Mouse (Mus musculus) liver, postnatal 0 days (tissue): ENCODE measurements around the gene Fermt3. TPM values are rescaled to one million over a fixed set of nuclear protein-coding genes. Genes with fewer than 3 reads are reported as not detected.

Experiments
- ATAC-seq: fragments of 200-750 bp; cut with Nextera tagmentation; 2 replicates; pipeline ENCODE4 v1.8.0; 2017; ENCODE audit warnings: mild to moderate bottlenecking, moderate library complexity
- DNase-seq: peaks from one replicate; pipeline ENCODE4 v3.0.0-alpha.2; 2016
- H3K27ac ChIP-seq: fragments of 300-500 bp; sonication (generic); 2 replicates; pipeline ENCODE4 v1.5.1; 2014; ENCODE audit warnings: antibody characterized with exemption, moderate library complexity, mild to moderate bottlenecking, low read depth
- H3K27me3 ChIP-seq: fragments of 300-500 bp; sonication (generic); 2 replicates; pipeline ENCODE4 v1.6.1; 2014; ENCODE audit warnings: low read length, control low read depth, mixed read lengths; ENCODE audit not compliant: insufficient read depth
- H3K36me3 ChIP-seq: fragments of 300-500 bp; sonication (generic); replicated peaks from 2 replicates; pipeline ENCODE4 v1.6.1; 2014; ENCODE audit warnings: mild to moderate bottlenecking, control low read depth, low read length, moderate library complexity, mixed read lengths; ENCODE audit not compliant: insufficient read depth
- H3K4me1 ChIP-seq: fragments of 300-500 bp; sonication (generic); 2 replicates; pipeline ENCODE4 v1.6.1; 2014; ENCODE audit warnings: antibody characterized with exemption, mild to moderate bottlenecking, control low read depth; ENCODE audit not compliant: insufficient read depth
- H3K4me2 ChIP-seq: fragments of 300-500 bp; sonication (generic); 2 replicates; pipeline ENCODE4 v1.6.1; 2014; ENCODE audit warnings: low read depth, mild to moderate bottlenecking, low read length, moderate library complexity, mixed read lengths
- H3K4me3 ChIP-seq: fragments of 300-500 bp; sonication (generic); 2 replicates; pipeline ENCODE4 v1.5.1; 2014; ENCODE audit warnings: low read depth, low read length
- H3K9ac ChIP-seq: fragments of 300-500 bp; sonication (generic); replicated peaks from 2 replicates; pipeline ENCODE4 v1.6.1; 2014; ENCODE audit warnings: mild to moderate bottlenecking, moderate library complexity
- H3K9me3 ChIP-seq: fragments of 300-500 bp; sonication (generic); 2 replicates; pipeline ENCODE4 v1.6.1; 2016; ENCODE audit warnings: mild to moderate bottlenecking, control low read depth, low read length, mixed read lengths
- CTCF ChIP-seq: sonication (generic); IDR thresholded peaks from 2 replicates; pipeline ENCODE4 v1.5.1; 2016; ENCODE audit warnings: antibody characterized with exemption, low read depth
- EP300 ChIP-seq: IDR thresholded peaks from 2 replicates; pipeline ENCODE4 v1.6.1; 2016; ENCODE audit warnings: antibody characterized with exemption, low read depth, mild to moderate bottlenecking
- WGBS: fragments of 180-500 bp; shearing (Covaris S2); extraction: QIAGEN DNeasy Blood & Tissue Kit; methylation state at CpG from one replicate; pipeline ENCODE4 v1.1.7; 2014; ENCODE audit not compliant: insufficient replicate concordance; 5-methylcytosine and 5-hydroxymethylcytosine counted together
- polyA plus RNA-seq: library from polyadenylated mRNA; unstranded; fragments of >200 nt; fragmentation: Nextera tagmentation; extraction: Ambion mirVana; gene quantifications from 2 replicates; pipeline ENCODE4 v1.2.1, GENCODE M21; 2015

The Fermt3 gene
- polyA plus RNA-seq, 1 experiment from 2014 or later: 70.2 TPM

DNA sequence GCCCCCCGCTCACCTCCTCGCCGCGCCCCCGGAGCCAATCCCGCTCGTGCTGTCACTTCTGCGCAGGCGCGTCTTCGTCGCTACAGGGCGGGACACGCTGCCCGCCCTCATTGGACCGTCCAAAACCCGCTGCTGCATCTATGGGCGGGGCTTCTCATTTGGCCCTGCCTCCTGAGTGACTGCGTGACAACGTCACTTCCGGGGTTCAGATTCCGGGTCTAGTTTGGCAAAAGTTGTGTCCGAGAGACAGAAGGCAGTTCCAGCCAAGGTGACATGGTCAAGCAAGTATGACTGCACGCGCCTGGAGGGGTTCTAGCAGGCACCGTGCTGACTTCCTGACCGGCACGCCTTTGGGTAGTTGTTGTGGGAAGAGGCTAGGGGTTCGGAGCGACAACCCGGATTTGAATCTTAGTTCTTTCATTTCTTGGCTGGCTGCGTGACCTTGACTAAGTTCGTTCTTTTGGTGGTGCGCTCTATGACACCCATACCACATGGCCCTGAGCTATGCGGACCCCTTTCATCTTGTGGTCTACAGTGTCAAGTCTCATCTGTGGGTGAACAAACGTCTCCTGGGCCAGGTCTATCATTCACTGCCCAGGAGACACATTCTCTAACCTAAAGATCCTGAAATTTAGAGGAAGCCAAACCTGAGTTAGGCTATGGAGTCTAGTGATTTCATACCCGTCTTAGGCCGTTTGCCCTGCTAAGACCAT is 38.7 kb downstream of the Fermt3 start, which contains the start of gene Fkbp2:
Gene Fkbp2, minus strand, starts transcription at position 121 of the 713 bp plus-strand sequence.
- Histone ChIP-seq H3K27ac (peak within 1 kb of the TSS; percentile 93), H3K27me3 (no peaks in the 10 kb centered on the region), H3K4me2 (peak within 1 kb of the TSS; percentile 95), H3K4me3 (peak within 1 kb of the TSS; percentile 75), H3K36me3 (peaks cover 23% of the 10 kb centered on the region), H3K4me1 (peaks cover 39% of the 10 kb centered on the region), H3K9me3 (no peaks in the 10 kb centered on the region), H3K9ac (peak within 1 kb of the TSS; percentile 70)
- DNase-seq (peak; percentile 99), ATAC-seq (peak; percentile 81)
- 1% methylated on average over 38 of the region's 38 CpGs for WGBS
- TF ChIP-seq CTCF (no peak), EP300 (no peak)

DNA sequence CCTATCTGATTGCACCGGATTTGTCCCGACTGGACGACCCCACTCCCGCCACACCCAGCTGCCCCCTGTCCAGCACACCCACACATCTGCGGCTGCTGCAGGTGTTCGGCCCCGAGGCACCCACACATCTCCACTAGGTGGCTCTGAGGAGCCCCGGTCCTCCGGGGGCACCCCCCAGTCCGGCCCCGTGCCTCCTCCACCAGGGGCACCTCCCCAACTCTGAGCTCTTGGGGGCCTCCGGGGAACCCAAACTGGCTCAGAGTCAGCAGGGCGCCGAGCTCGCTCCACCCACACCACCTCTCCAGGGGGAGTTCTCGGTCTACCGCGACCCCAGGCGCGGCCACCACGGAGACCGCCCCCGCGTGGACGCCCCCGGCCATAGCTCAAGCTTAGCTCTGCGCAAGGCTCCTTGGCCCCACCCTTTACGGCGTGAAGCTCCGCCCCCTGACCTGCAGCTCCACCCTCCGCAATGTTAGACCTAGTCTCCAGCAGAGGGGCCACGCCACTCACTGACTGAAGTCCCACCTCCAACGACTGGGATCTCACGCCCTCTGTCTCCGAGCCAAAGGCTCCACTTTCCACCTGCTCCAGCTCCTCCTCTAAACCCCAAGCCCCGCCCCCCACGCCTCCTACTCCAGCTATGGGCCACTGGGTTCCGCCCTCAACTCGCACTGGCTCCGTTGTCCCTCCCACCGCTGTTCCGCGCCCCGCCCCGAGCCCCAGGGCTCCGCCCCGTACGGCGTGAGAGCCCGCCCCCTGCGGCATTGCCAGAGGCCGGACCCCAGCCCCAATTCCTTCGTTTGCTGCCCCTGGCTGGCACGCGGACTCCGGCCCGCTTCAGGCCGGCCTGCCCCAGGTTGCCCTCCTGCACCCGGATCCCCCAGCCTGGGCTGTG is 39.5 kb downstream of the Fermt3 start:
- H3K36me3 ChIP-seq: peaks cover 20% of the 10 kb centered on the region
- no peaks in the 10 kb centered on the region for H3K9me3 ChIP-seq
- H3K27me3 ChIP-seq: no peaks in the 10 kb centered on the region
- DNase-seq (peak; percentile 100), ATAC-seq (peak; percentile 88)
- peak overlapping the region; percentile 95 for H3K4me2 ChIP-seq
- peak overlapping the region; percentile 93 for H3K27ac ChIP-seq
- peak overlapping the region; percentile 75 for H3K4me3 ChIP-seq
- under 1% methylated on average over 53 of the region's 59 CpGs for WGBS
- TF ChIP-seq EP300 (no peak), CTCF (peak; percentile 82)
- peaks cover 40% of the 10 kb centered on the region for H3K4me1 ChIP-seq
- peak overlapping the region; percentile 70 for H3K9ac ChIP-seq

DNA sequence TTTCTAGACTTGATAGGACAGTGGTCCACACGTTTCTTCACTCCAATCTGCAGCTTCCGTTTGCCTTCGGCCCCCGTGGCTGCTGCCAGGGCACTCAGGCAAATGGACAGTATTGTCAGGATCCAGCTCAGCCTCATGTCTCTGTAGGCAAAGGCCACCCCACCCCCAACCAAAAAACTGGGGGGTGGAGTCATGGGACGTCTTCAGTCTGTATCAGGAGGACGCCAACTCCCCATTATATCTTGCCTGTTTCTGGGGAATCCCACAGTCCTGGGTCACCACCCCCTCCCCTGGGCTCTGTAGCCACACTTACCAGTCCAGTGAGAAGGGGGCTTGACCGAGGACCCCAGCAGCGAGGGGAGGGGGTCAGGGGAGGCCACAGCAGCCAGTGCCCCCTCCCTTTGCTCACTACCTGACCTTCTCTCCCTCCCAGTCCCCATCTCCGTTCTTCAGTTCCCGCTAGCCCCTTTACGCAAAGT is 40.2 kb downstream of the Fermt3 start:
- TF ChIP-seq CTCF: no peak
- TF ChIP-seq EP300: no peak
- DNase-seq (peak; percentile 59), ATAC-seq (no peak)
- Histone ChIP-seq H3K27me3 (no peaks in the 10 kb centered on the region), H3K9ac (peak overlapping the region; percentile 68), H3K4me2 (peak overlapping the region; percentile 95), H3K9me3 (no peaks in the 10 kb centered on the region), H3K4me3 (peak overlapping the region; percentile 75), H3K27ac (peak overlapping the region; percentile 93), H3K36me3 (peaks cover 17% of the 10 kb centered on the region), H3K4me1 (peaks cover 41% of the 10 kb centered on the region)
- 9% methylated on average over 11 of the region's 11 CpGs for WGBS

DNA sequence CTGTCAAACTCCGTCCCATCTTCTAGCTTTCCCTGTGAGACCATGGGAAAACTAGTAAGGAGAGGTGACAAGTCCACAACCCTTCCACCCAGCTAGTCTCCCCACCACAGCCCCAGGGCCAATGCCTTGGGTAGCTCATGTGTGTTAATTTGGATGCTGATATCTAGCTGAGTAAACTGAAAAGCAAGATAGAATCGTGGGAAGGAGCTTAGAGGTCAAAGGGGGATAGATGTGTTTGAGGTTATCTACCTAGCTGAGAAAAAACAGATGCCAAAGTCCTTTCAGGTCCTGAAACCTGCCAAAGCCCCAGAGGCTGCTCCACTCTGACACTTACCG is 40.7 kb downstream of the Fermt3 start:
- no peak for ATAC-seq
- H3K9me3 ChIP-seq: no peaks in the 10 kb centered on the region
- peaks cover 13% of the 10 kb centered on the region for H3K36me3 ChIP-seq
- peak overlapping the region; percentile 95 for H3K4me2 ChIP-seq
- WGBS: 35% methylated on average over 3 of the region's 3 CpGs
- peak overlapping the region; percentile 68; the same call in 1 of the 2 replicates for H3K9ac ChIP-seq
- no peak for DNase-seq
- peaks cover 45% of the 10 kb centered on the region for H3K4me1 ChIP-seq
- no peaks in the 10 kb centered on the region for H3K27me3 ChIP-seq
- TF ChIP-seq EP300 (no peak), CTCF (no peak)
- peak overlapping the region; percentile 75 for H3K4me3 ChIP-seq
- peak overlapping the region; percentile 93 for H3K27ac ChIP-seq

DNA sequence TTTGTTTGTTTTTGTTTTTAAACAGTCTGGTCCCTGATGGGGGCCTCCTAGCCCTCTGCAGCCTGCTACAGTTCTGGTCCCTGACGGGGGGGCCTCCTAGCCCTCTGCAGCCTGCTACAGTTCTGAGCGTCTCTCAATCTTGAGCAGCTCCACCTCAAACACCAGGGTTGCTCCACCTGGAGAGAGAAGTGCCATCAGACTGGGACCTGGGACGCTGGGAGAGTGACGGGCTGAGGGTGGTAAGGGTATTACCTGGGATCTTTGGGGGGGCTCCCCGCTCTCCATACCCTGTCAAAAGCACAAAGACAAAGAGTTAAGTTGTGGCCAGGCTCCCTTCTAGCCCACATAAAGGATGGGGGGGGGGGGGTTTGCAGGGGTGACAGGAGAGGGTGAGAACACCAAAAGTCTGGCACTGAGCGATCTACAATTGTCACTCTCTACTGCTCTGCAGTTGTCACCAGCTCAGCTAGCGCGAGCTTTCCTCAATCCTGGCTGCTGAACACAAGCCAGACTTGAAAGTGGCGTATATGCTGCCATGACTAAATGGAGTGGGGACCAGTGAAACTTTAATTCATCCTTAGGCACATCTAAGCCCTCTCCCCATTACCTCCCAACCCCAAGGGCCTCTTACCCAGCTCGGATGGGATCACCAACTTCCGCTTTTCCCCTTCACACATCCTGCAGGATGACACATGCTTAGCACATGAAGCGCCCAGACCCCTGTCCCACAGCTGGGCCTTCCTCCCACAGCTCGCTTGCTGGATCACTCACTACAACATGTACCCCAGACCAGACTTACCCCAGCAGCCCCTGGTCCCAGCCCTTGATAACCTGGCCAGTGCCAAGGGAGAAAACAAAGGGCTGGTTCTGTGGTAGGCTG is 41.3 kb downstream of the Fermt3 start:
- no peak for DNase-seq
- no peak for TF ChIP-seq EP300
- TF ChIP-seq CTCF: no peak
- Histone ChIP-seq H3K4me1 (peaks cover 45% of the 10 kb centered on the region), H3K9me3 (no peaks in the 10 kb centered on the region), H3K27me3 (no peaks in the 10 kb centered on the region), H3K36me3 (peaks cover 9% of the 10 kb centered on the region), H3K9ac (peak overlapping the region; percentile 68), H3K4me3 (no peak overlapping the region; the same call in 1 of the 2 replicates), H3K27ac (no peak overlapping the region), H3K4me2 (peak overlapping the region; percentile 95)
- WGBS: 75% methylated on average over 13 of the region's 13 CpGs
- ATAC-seq: no peak
